Mouse (Mus musculus) cortical plate, adult 2 months (tissue): ENCODE results near the gene Srpk2.

Experiments used
- CTCF ChIP-seq: fragments of 200-500 bp; IDR thresholded peaks from 2 replicates; pipeline ENCODE4 v1.5.1; 2011; ENCODE audit warnings: mild to moderate bottlenecking, control low read depth, low read length; ENCODE audit not compliant: insufficient read depth; ENCODE audit errors: extremely low read depth
- POLR2A ChIP-seq: fragments of 200-500 bp; IDR thresholded peaks from 2 replicates; pipeline ENCODE4 v1.6.1; 2011; ENCODE audit warnings: mild to moderate bottlenecking, low read length, control low read depth; ENCODE audit not compliant: insufficient read depth; ENCODE audit errors: extremely low read depth

- TF ChIP-seq POLR2A (no peak), CTCF (no peak)
Observed at GRCm38 (mm10) chr5:23597260-23597864, 87.1 kb downstream of the Srpk2 start.
